Mouse (Mus musculus): ENCODE data around the gene Timeless. TPM values are rescaled to one million over a fixed set of nuclear protein-coding genes. Genes with fewer than 3 reads are reported as not detected.
"Not testable (repeated sequence)": the region's sequence is repeated elsewhere in the genome, so short reads cannot be mapped to it uniquely, and the experiment has no call there.

Gene Timeless
- polyA plus RNA-seq, 1 experiment: 4.8 TPM

DNA sequence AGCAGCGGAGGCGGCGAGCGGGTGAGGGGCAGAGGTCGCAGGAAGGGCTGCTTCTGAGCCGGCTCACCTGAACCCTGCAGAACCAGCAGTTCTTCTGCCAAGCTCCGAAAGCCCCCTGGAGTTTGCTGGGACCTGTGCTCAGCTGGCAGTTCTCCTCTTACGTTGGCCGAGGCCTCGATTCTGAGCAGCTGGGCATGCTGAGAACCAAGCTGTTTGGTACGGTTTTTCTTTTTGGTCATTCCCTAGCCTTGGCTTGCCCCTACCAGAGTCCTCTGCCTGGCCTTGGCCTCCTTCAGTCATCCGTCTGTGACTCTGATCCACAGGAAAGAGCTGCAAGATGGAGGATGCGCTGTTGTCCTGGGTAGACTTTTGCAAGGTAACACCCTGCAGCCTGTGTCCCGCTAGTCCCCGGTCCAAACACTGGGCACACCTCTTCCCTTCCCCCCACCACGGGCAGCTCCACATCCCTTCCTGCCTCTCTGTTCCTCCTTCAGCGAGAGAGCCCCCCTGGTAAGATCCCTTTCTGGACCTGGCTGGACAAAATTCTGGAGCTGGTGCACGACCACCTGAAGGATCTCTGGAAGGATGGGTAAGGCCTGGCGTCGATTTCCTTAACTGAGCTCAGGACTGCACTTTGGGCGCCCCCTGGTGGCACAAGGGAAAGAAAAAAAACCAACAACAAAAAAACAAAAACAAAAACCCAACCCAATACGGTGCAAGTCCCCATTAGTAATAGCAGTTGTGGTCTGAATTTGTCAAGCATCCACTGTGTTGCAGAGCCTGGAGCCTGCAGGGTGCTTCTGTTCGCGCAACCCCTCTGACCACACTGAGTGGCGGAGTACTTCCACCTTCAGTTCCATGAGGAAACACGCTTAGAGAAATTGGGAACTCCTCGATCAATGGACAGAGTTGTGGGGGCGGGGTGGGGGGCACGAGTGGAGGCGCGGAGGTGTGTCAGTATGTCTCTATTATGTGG, 52.0 kb downstream of the Timeless start:
- TF ChIP-seq POLR2A (IDR thresholded peaks at IDR 0.05; ENCODE audit: low read depth, low read length): no peak
- TF ChIP-seq CTCF (IDR thresholded peaks at IDR 0.05; ENCODE audit: extremely low read depth, insufficient read depth, insufficient read length, insufficient replicate concordance): peak; percentile 56; the same call in 1 of the 2 replicates
- no peaks in the 10 kb centered on the region for H3K4me1 ChIP-seq (ENCODE audit: control insufficient read depth, insufficient read depth, insufficient read length)
- no peaks in the 10 kb centered on the region for H3K27me3 ChIP-seq (ENCODE audit: control insufficient read depth, insufficient read depth, low read length)
- H3K36me3 ChIP-seq (ENCODE audit: control insufficient read depth, insufficient read depth, low read length): peaks cover 48% of the 10 kb centered on the region
- peak in 1 of 2 experiments; percentile 45 for DNase-seq (ENCODE audit: low read depth in 1 of 2, low spot score in 2 of 2)
- 77% methylated on average over 31 of the region's 31 CpGs for WGBS
- no peak overlapping the region for H3K27ac ChIP-seq (ENCODE audit: insufficient read depth, low read length)
- H3K4me3 ChIP-seq (ENCODE audit: extremely low read depth, insufficient read depth, insufficient read length): no peak overlapping the region

DNA sequence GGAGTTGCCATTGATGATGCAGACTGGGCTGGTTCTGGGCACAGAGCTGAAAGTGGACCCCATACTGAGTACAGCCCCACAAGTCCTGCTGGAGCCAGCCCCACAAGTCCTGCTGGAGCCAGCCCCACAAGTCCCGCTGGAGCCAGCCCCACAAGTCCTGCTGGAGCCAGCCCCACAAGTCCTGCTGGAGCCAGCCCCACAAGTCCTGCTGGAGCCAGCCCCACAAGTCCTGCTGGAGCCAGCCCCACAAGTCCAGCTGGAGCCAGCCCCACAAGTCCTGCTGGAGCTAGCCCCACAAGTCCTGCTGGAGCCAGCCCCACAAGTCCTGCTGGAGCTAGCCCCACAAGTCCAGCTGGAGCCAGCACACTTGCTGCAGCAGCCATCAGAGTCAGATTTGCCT, 58.7 kb downstream of the Timeless start:
- not testable (repeated sequence) for H3K4me1 ChIP-seq (ENCODE audit: control insufficient read depth, insufficient read depth, insufficient read length); H3K27ac ChIP-seq (ENCODE audit: insufficient read depth, low read length); H3K27me3 ChIP-seq (ENCODE audit: control insufficient read depth, insufficient read depth, low read length); DNase-seq (ENCODE audit: low read depth in 1 of 2, low spot score in 2 of 2); H3K4me3 ChIP-seq (ENCODE audit: extremely low read depth, insufficient read depth, insufficient read length)
- peaks cover 34% of the 10 kb centered on the region for H3K36me3 ChIP-seq (ENCODE audit: control insufficient read depth, insufficient read depth, low read length)
- 92% methylated on average over 1 of the region's 1 CpGs for WGBS

DNA sequence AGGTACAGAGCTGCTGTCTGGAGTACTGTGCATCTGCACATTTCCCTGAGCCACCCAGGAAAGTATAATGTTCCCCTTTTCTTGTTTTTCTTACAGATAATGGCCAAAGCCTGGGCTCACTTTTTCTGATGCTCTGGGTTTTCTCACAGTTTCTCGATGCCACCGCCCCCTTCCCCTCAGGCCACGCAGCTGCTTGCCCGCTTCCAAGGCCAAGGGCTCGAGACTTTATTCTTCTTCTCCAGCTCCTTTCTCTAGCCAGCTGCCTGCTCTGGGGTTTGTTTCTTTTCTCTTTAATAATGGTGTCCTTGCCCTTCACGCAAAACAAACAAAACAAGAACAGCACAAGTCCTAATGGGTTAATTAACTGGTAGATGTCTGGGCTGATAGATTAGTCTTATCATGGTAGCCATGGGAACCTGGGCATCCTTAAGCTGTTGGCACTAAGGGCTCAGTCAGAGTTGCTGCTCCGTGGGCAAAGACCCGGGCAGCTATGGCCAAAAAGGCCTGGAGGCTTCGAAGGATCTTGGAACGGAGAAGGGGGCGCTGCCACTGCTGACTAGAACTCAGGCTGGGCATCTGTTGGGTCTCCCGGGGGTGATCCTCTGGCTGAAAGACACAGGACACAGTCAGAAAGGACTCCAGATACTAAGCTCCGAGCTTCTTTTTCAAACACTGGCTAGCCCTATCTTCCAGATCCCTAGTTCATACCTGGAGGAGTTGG, 64.7 kb downstream of the Timeless start:
- H3K27me3 ChIP-seq (ENCODE audit: control insufficient read depth, insufficient read depth, low read length): no peaks in the 10 kb centered on the region
- H3K27ac ChIP-seq (ENCODE audit: insufficient read depth, low read length): no peak overlapping the region
- H3K4me3 ChIP-seq (ENCODE audit: extremely low read depth, insufficient read depth, insufficient read length): no peak overlapping the region
- peaks cover 9% of the 10 kb centered on the region for H3K36me3 ChIP-seq (ENCODE audit: control insufficient read depth, insufficient read depth, low read length)
- DNase-seq (ENCODE audit: low read depth in 1 of 2, low spot score in 2 of 2): no peak
- WGBS: 85% methylated on average over 13 of the region's 13 CpGs
- no peaks in the 10 kb centered on the region; the same call in 1 of the 2 replicates for H3K4me1 ChIP-seq (ENCODE audit: control insufficient read depth, insufficient read depth, insufficient read length)
- TF ChIP-seq POLR2A (IDR thresholded peaks at IDR 0.05; ENCODE audit: low read depth, low read length): no peak
- TF ChIP-seq CTCF (IDR thresholded peaks at IDR 0.05; ENCODE audit: extremely low read depth, insufficient read depth, insufficient read length, insufficient replicate concordance): no peak

DNA sequence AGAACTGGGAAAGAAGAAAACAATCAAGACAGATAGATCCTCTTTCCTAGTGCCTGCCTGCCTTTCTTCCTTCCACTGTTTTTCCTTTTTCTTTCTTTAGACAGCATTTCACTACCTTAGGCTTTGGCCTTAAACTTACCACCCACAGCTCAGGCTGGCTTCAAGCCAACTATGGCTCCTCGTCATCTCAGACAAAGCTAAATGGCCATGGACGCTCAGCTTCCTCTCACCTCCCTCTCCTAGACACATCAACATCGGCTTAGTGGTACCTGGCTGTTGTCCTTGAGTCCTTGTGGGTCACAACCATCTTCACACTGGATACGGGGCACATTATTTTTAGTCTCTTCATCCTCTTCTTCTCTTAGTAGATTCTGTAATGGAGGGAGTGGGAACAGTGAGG, 65.4 kb downstream of the Timeless start:
- Histone ChIP-seq H3K27me3 (ENCODE audit: control insufficient read depth, insufficient read depth, low read length) (no peaks in the 10 kb centered on the region), H3K4me1 (ENCODE audit: control insufficient read depth, insufficient read depth, insufficient read length) (no peaks in the 10 kb centered on the region; the same call in 1 of the 2 replicates), H3K4me3 (ENCODE audit: extremely low read depth, insufficient read depth, insufficient read length) (no peak overlapping the region), H3K27ac (ENCODE audit: insufficient read depth, low read length) (no peak overlapping the region), H3K36me3 (ENCODE audit: control insufficient read depth, insufficient read depth, low read length) (peaks cover 3% of the 10 kb centered on the region; the same call in 1 of the 2 replicates)
- DNase-seq (ENCODE audit: low read depth in 1 of 2, low spot score in 2 of 2): no peak
- WGBS: 84% methylated on average over 4 of the region's 4 CpGs
- TF ChIP-seq POLR2A (IDR thresholded peaks at IDR 0.05; ENCODE audit: low read depth, low read length) (no peak), CTCF (IDR thresholded peaks at IDR 0.05; ENCODE audit: extremely low read depth, insufficient read depth, insufficient read length, insufficient replicate concordance) (no peak)

DNA sequence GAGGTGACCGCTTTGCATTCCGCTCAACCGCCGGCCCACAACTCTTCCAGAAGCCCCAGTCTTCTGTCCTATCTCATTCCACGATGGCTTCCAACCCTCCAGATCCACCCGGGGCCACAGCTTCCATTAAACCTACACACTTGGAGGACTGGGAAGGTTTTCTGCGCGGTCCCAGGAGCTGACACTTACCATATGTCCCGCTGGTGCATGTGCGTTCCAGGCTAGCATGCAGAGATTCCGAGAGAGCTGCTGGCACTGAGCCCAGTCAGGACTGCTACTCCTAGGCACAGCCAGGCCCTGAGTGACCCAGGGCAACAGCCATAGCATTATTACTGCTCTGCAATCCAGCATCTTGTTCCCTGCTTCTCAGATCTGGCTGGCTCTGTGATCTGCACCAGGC, 65.8 kb downstream of the Timeless start:
- no peaks in the 10 kb centered on the region for H3K27me3 ChIP-seq (ENCODE audit: control insufficient read depth, insufficient read depth, low read length)
- no peaks in the 10 kb centered on the region; the same call in 1 of the 2 replicates for H3K4me1 ChIP-seq (ENCODE audit: control insufficient read depth, insufficient read depth, insufficient read length)
- no peak overlapping the region for H3K4me3 ChIP-seq (ENCODE audit: extremely low read depth, insufficient read depth, insufficient read length)
- no peak overlapping the region for H3K27ac ChIP-seq (ENCODE audit: insufficient read depth, low read length)
- no peak for TF ChIP-seq POLR2A (IDR thresholded peaks at IDR 0.05; ENCODE audit: low read depth, low read length)
- TF ChIP-seq CTCF (IDR thresholded peaks at IDR 0.05; ENCODE audit: extremely low read depth, insufficient read depth, insufficient read length, insufficient replicate concordance): no peak
- H3K36me3 ChIP-seq (ENCODE audit: control insufficient read depth, insufficient read depth, low read length): 0 out of 2 replicates have a peak, but pooled peaks cover 2% of the 10 kb centered on the region
- WGBS: 91% methylated on average over 11 of the region's 11 CpGs
- DNase-seq (ENCODE audit: low read depth in 1 of 2, low spot score in 2 of 2): no peak

DNA sequence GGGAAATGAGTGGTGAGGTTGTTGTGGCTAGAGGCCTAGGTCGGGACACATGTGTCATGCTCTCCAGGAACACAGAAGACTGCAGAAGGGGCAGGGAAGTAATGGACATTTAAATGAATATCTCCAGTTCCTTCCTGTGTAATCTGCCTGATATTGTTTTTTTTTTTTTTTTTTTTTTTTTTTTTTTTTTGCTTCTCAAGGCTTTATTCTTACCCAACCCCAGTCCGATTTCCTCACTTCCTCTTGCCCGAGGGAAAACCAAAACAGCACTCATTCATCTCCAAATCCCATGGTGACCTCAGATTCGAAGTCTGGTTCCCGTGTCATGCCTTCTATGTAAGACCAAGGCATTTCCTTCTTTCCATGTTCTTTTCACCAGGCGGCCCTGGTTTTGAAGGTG, 66.4 kb downstream of the Timeless start:
- Histone ChIP-seq H3K27ac (ENCODE audit: insufficient read depth, low read length) (no peak overlapping the region), H3K4me3 (ENCODE audit: extremely low read depth, insufficient read depth, insufficient read length) (no peak overlapping the region), H3K27me3 (ENCODE audit: control insufficient read depth, insufficient read depth, low read length) (no peaks in the 10 kb centered on the region), H3K36me3 (ENCODE audit: control insufficient read depth, insufficient read depth, low read length) (no peaks in the 10 kb centered on the region), H3K4me1 (ENCODE audit: control insufficient read depth, insufficient read depth, insufficient read length) (no peaks in the 10 kb centered on the region; the same call in 1 of the 2 replicates)
- TF ChIP-seq CTCF (IDR thresholded peaks at IDR 0.05; ENCODE audit: extremely low read depth, insufficient read depth, insufficient read length, insufficient replicate concordance) (no peak), POLR2A (IDR thresholded peaks at IDR 0.05; ENCODE audit: low read depth, low read length) (no peak)
- no peak for DNase-seq (ENCODE audit: low read depth in 1 of 2, low spot score in 2 of 2)
- WGBS: 49% methylated on average over 6 of the region's 6 CpGs
